Mouse (Mus musculus): ENCODE measurements around the gene Coro1b. TPM values are rescaled to one million over a fixed set of nuclear protein-coding genes. Genes with fewer than 3 reads are reported as not detected.
"Not testable (repeated sequence)": the region's sequence is repeated elsewhere in the genome, so short reads cannot be mapped to it uniquely, and the experiment has no call there.

The Coro1b gene
- polyA plus RNA-seq, 1 experiment, result not detected

DNA sequence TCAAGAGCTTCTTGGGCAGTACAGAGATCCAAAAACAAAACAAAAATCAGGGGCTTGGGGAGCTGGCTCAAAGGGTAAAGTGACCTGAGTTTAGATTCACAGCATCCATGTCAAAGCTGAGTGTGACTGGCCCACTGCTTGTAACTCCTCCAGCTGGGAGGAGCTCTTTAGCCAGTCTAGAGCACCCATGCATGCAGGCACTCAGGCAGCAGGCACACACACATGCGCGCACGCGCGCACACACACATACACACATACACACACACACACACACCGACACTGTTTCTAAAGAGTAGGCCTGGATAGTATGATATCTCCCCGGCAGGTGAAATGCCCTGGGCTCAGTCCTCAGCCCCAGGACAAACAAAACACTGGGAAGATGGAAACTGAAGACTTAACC, 31.4 kb upstream of the Coro1b start:
- H3K4me3 ChIP-seq (ENCODE audit: insufficient read depth, low read depth, low read length), result no peak overlapping the region
- TF ChIP-seq CTCF (IDR thresholded peaks at IDR 0.05; ENCODE audit: insufficient read depth, low read depth, low read length), result no peak
- TF ChIP-seq POLR2A (IDR thresholded peaks at IDR 0.05; ENCODE audit: insufficient read depth, low read depth, low read length), result no peak
- H3K4me1 ChIP-seq (ENCODE audit: control insufficient read depth, insufficient read depth, low read length), result peaks cover 19% of the 10 kb centered on the region
- WGBS, result 88% methylated on average over 7 of the region's 7 CpGs
- no peak overlapping the region for H3K27ac ChIP-seq (ENCODE audit: insufficient read depth, low read depth, low read length)

- H3K27ac ChIP-seq (ENCODE audit: insufficient read depth, low read depth, low read length), result no peak overlapping the region
- TF ChIP-seq POLR2A (IDR thresholded peaks at IDR 0.05; ENCODE audit: insufficient read depth, low read depth, low read length) (no peak), CTCF (IDR thresholded peaks at IDR 0.05; ENCODE audit: insufficient read depth, low read depth, low read length) (no peak)
- no peak overlapping the region for H3K4me3 ChIP-seq (ENCODE audit: insufficient read depth, low read depth, low read length)
- 89% methylated on average over 2 of the region's 2 CpGs for WGBS
- H3K4me1 ChIP-seq (ENCODE audit: control insufficient read depth, insufficient read depth, low read length), result peaks cover 9% of the 10 kb centered on the region
Observed at GRCm38 (mm10) chr19:4118350-4118749, 30.1 kb upstream of the Coro1b start.

DNA sequence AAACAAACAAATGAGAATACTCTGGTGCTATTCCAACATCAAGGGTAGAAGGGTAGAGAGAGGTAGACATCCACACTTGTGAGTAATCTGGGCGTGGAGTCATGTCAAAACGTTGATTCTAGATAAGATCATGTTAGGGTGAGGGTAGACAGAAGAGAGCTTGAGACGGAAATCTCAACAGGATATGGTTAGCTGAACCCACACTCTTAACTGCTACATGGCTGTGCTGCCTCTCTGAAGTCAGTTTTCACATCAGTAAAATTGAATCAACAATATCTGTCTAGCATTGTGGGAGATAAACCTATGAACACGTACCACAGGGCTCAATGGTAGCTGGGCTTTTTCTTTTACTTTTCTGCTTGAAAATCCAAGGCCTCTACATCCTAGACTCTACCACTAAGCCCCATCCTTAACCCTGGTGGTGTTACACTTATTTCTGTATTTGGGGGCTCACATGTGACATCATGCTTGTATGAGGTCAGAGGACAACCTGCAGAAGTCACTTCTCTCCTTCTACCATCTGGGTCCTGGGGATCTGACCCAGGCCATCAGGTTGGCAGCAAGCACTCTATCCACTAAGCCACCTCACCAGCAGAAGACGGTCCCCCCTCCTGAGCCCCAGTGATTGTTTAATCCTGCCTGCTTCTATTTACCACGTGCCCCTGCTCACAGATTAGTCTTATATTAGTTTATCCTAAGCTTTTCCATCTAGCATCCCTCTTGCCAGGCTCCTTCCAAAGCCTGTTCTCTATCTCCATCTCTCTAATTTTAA, 28.5 kb upstream of the Coro1b start:
- no peak for TF ChIP-seq POLR2A (IDR thresholded peaks at IDR 0.05; ENCODE audit: insufficient read depth, low read depth, low read length)
- TF ChIP-seq CTCF (IDR thresholded peaks at IDR 0.05; ENCODE audit: insufficient read depth, low read depth, low read length), result no peak
- WGBS, result 94% methylated on average over 6 of the region's 6 CpGs
- no peak overlapping the region for H3K27ac ChIP-seq (ENCODE audit: insufficient read depth, low read depth, low read length)
- 0 out of 2 replicates have a peak, but pooled peaks cover 3% of the 10 kb centered on the region for H3K4me1 ChIP-seq (ENCODE audit: control insufficient read depth, insufficient read depth, low read length)
- no peak overlapping the region for H3K4me3 ChIP-seq (ENCODE audit: insufficient read depth, low read depth, low read length)

GRCm38 (mm10) chr19:4120496-4120895, 27.9 kb upstream of the Coro1b start:
- TF ChIP-seq CTCF (IDR thresholded peaks at IDR 0.05; ENCODE audit: insufficient read depth, low read depth, low read length) (no peak), POLR2A (IDR thresholded peaks at IDR 0.05; ENCODE audit: insufficient read depth, low read depth, low read length) (no peak)
- Histone ChIP-seq H3K4me3 (ENCODE audit: insufficient read depth, low read depth, low read length) (no peak overlapping the region), H3K27ac (ENCODE audit: insufficient read depth, low read depth, low read length) (no peak overlapping the region), H3K4me1 (ENCODE audit: control insufficient read depth, insufficient read depth, low read length) (0 out of 2 replicates have a peak, but pooled peaks cover 5% of the 10 kb centered on the region)
- 88% methylated on average over 2 of the region's 2 CpGs for WGBS

GRCm38 (mm10) chr19:4121097-4121805, 27.2 kb upstream of the Coro1b start:
- H3K27ac ChIP-seq (ENCODE audit: insufficient read depth, low read depth, low read length), result peak overlapping the region; percentile 93
- 2% methylated on average over 38 of the region's 38 CpGs for WGBS
- H3K4me3 ChIP-seq (ENCODE audit: insufficient read depth, low read depth, low read length), result peak overlapping the region; percentile 77
- TF ChIP-seq CTCF (IDR thresholded peaks at IDR 0.05; ENCODE audit: insufficient read depth, low read depth, low read length) (no peak), POLR2A (IDR thresholded peaks at IDR 0.05; ENCODE audit: insufficient read depth, low read depth, low read length) (peak; percentile 68; the same call in 1 of the 2 replicates)
- 0 out of 2 replicates have a peak, but pooled peaks cover 5% of the 10 kb centered on the region for H3K4me1 ChIP-seq (ENCODE audit: control insufficient read depth, insufficient read depth, low read length)

GRCm38 (mm10) chr19:4121896-4122295, 26.5 kb upstream of the Coro1b start:
- not testable (repeated sequence) for H3K4me1 ChIP-seq (ENCODE audit: control insufficient read depth, insufficient read depth, low read length); H3K4me3 ChIP-seq (ENCODE audit: insufficient read depth, low read depth, low read length); H3K27ac ChIP-seq (ENCODE audit: insufficient read depth, low read depth, low read length)
- 56% methylated on average over 6 of the region's 6 CpGs for WGBS

- no peak for TF ChIP-seq POLR2A (IDR thresholded peaks at IDR 0.05; ENCODE audit: insufficient read depth, low read depth, low read length)
- no peak for TF ChIP-seq CTCF (IDR thresholded peaks at IDR 0.05; ENCODE audit: insufficient read depth, low read depth, low read length)
- no peak overlapping the region for H3K4me3 ChIP-seq (ENCODE audit: insufficient read depth, low read depth, low read length)
- H3K4me1 ChIP-seq (ENCODE audit: control insufficient read depth, insufficient read depth, low read length), result peaks cover 15% of the 10 kb centered on the region
- H3K27ac ChIP-seq (ENCODE audit: insufficient read depth, low read depth, low read length), result no peak overlapping the region
- 85% methylated on average over 7 of the region's 7 CpGs for WGBS
Observed at GRCm38 (mm10) chr19:4122411-4123370, 25.7 kb upstream of the Coro1b start.

- TF ChIP-seq POLR2A (IDR thresholded peaks at IDR 0.05; ENCODE audit: insufficient read depth, low read depth, low read length) (no peak), CTCF (IDR thresholded peaks at IDR 0.05; ENCODE audit: insufficient read depth, low read depth, low read length) (no peak)
- Histone ChIP-seq H3K4me3 (ENCODE audit: insufficient read depth, low read depth, low read length) (no peak overlapping the region), H3K27ac (ENCODE audit: insufficient read depth, low read depth, low read length) (no peak overlapping the region), H3K4me1 (ENCODE audit: control insufficient read depth, insufficient read depth, low read length) (peaks cover 15% of the 10 kb centered on the region)
- WGBS, result 80% methylated on average over 4 of the region's 4 CpGs
Observed at GRCm38 (mm10) chr19:4124432-4124831, 24.0 kb upstream of the Coro1b start.

- peak overlapping the region; percentile 68 for H3K27ac ChIP-seq (ENCODE audit: insufficient read depth, low read depth, low read length)
- WGBS, result 2% methylated on average over 4 of the region's 4 CpGs
Observed at GRCm38 (mm10) chr19:4125268-4125667, 23.2 kb upstream of the Coro1b start.

More at GRCm38 (mm10) chr19:4125268-4125667, 23.2 kb upstream of the Coro1b start:
- Histone ChIP-seq H3K4me3 (ENCODE audit: insufficient read depth, low read depth, low read length) (peak overlapping the region; percentile 42), H3K4me1 (ENCODE audit: control insufficient read depth, insufficient read depth, low read length) (peaks cover 15% of the 10 kb centered on the region)

Data from olfactory bulb, adult 2 months (tissue).